21 mouse cellular contexts compared by ENCODE assay signal in genomic region chrX:93755210-93755842, GRCm38 (mm10).
A peak's percentile ranks its signal among the peaks of the same experiment; 100 is the strongest.
DNase-seq lines count a peak whose midpoint lies in the region; ATAC-seq and TF ChIP-seq lines count a peak whose summit lies in the region.
"Had no signal": no experiment of that assay in that cellular context is flagged by ENCODE, and none has a peak within 500 bp of the region (broad histone marks: within the 10 kb centered on the region; RNA-seq: fewer than 3 reads in every experiment).

No protein-coding gene starts in this region.

- TF ChIP-seq EP300 in lung, postnatal 0 days (IDR thresholded peaks at IDR 0.05): no peak

- 46% methylated on average over 11 of the region's 11 CpGs for WGBS in lung, postnatal 0 days
- 48% methylated on average over 11 of the region's 11 CpGs for WGBS in forebrain, embryonic 16.5 days

- H3K9ac ChIP-seq in lung, postnatal 0 days (replicated peaks; ENCODE audit: low read depth): no peak overlapping the region
- no peak overlapping the region for H3K9ac ChIP-seq in forebrain, embryonic 16.5 days (replicated peaks; ENCODE audit: low read depth, low read length)
- H3K9ac ChIP-seq: limb, embryonic 12.5 days; liver, embryonic 14.5 days; midbrain, embryonic 13.5 days had no signal

- DNase-seq in embryo, embryonic 10.5 days (ENCODE audit: low spot score): peak; percentile 9
- no peak for DNase-seq in embryo, embryonic 9.5 days (ENCODE audit: extremely low spot score)
- DNase-seq in lung, postnatal 0 days (ENCODE audit: low spot score): peak; percentile 7
- no peak for DNase-seq in lung, postnatal 14 days
- peak; percentile 84 for DNase-seq in retina, postnatal 1 day
- no peak for DNase-seq in heart, postnatal 25 days (ENCODE audit: low spot score)
- DNase-seq in cerebellum, postnatal 4 days (ENCODE audit: low spot score in 2 of 2): no peak
- DNase-seq: cerebellum, postnatal 14 days; heart, postnatal 36 days; kidney, adult 11 months; layer of hippocampus, adult 9-11 months; right cerebral cortex, postnatal 25 days; thymus, postnatal 4 days had no signal

- no peak overlapping the region for H3K4me2 ChIP-seq in lung, postnatal 0 days (replicated peaks; ENCODE audit: low read depth, low read length)
- H3K4me2 ChIP-seq in forebrain, embryonic 16.5 days (ENCODE audit: low read length): no peak overlapping the region
- H3K4me2 ChIP-seq: heart, embryonic 11.5 days; limb, embryonic 12.5 days; midbrain, embryonic 13.5 days had no signal

- H3K27ac ChIP-seq in lung, postnatal 0 days (ENCODE audit: low read length): no peak overlapping the region
- no peak overlapping the region for H3K27ac ChIP-seq in forebrain, embryonic 16.5 days (ENCODE audit: low read length)
- H3K27ac ChIP-seq: embryonic facial prominence, embryonic 10.5 days; kidney, postnatal 0 days; limb, embryonic 12.5 days; liver, embryonic 14.5 days; midbrain, embryonic 13.5 days had no signal

- peak; percentile 46 for ATAC-seq in lung, postnatal 0 days
- ATAC-seq in forebrain, embryonic 16.5 days: peak; percentile 82
- ATAC-seq: midbrain, embryonic 13.5 days had no signal

- no peaks in the 10 kb centered on the region for H3K4me1 ChIP-seq in lung, postnatal 0 days (ENCODE audit: insufficient read depth, low read depth, low read length)
- H3K4me1 ChIP-seq in forebrain, embryonic 16.5 days (replicated peaks; ENCODE audit: control insufficient read depth, insufficient read depth, low read length): peaks cover 8% of the 10 kb centered on the region; the same call in 1 of the 2 replicates
- H3K4me1 ChIP-seq: limb, embryonic 12.5 days; midbrain, embryonic 13.5 days had no signal

- no peaks in the 10 kb centered on the region for H3K27me3 ChIP-seq in lung, postnatal 0 days (replicated peaks; ENCODE audit: insufficient read depth, low read length)
- H3K27me3 ChIP-seq in forebrain, embryonic 16.5 days (replicated peaks; ENCODE audit: control insufficient read depth, insufficient read depth, low read length): no peaks in the 10 kb centered on the region
- H3K27me3 ChIP-seq: midbrain, embryonic 13.5 days had no signal

- intact Hi-C loops in heart, postnatal 25 days (cut with DNase I): no loop called here

- TF ChIP-seq CTCF in lung, postnatal 0 days (IDR thresholded peaks at IDR 0.05): no peak

- H3K9me3 ChIP-seq in lung, postnatal 0 days (ENCODE audit: low read length): no peaks in the 10 kb centered on the region
- H3K9me3 ChIP-seq in forebrain, embryonic 16.5 days (ENCODE audit: control insufficient read depth, low read length): no peaks in the 10 kb centered on the region
- H3K9me3 ChIP-seq: embryonic facial prominence, embryonic 10.5 days; limb, embryonic 12.5 days; midbrain, embryonic 13.5 days had no signal

- H3K4me3 ChIP-seq in lung, postnatal 0 days (ENCODE audit: low read depth, low read length): no peak overlapping the region
- H3K4me3 ChIP-seq in forebrain, embryonic 16.5 days (replicated peaks; ENCODE audit: low read length): no peak overlapping the region
- H3K4me3 ChIP-seq: embryonic facial prominence, embryonic 10.5 days; erythroblast, embryonic 14.5 days; limb, embryonic 12.5 days; midbrain, embryonic 13.5 days had no signal

- no peaks in the 10 kb centered on the region for H3K36me3 ChIP-seq in lung, postnatal 0 days (ENCODE audit: insufficient read depth, low read length)
- no peaks in the 10 kb centered on the region for H3K36me3 ChIP-seq in forebrain, embryonic 16.5 days (ENCODE audit: control insufficient read depth, insufficient read depth)
- H3K36me3 ChIP-seq: embryonic facial prominence, embryonic 10.5 days; limb, embryonic 12.5 days; midbrain, embryonic 13.5 days had no signal

Comparison
In these comparisons a context has a peak if more than half of its experiments do, and no peak if none do; other contexts are left out.
1. DNase-seq: peak in embryo, embryonic 10.5 days (single experiment), lung, postnatal 0 days (single experiment) and retina, postnatal 1 day (single experiment); none in embryo, embryonic 9.5 days (single experiment), lung, postnatal 14 days (single experiment), heart, postnatal 25 days (single experiment) and cerebellum, postnatal 4 days (0 of 2).